Mouse (Mus musculus) cerebellum, adult 9-10 months (tissue): ENCODE results near the gene Fem1a.

Experiments used
- DNase-seq: peaks from one replicate; pipeline ENCODE4 v3.0.0; 2022

Gene Fem1a

DNA sequence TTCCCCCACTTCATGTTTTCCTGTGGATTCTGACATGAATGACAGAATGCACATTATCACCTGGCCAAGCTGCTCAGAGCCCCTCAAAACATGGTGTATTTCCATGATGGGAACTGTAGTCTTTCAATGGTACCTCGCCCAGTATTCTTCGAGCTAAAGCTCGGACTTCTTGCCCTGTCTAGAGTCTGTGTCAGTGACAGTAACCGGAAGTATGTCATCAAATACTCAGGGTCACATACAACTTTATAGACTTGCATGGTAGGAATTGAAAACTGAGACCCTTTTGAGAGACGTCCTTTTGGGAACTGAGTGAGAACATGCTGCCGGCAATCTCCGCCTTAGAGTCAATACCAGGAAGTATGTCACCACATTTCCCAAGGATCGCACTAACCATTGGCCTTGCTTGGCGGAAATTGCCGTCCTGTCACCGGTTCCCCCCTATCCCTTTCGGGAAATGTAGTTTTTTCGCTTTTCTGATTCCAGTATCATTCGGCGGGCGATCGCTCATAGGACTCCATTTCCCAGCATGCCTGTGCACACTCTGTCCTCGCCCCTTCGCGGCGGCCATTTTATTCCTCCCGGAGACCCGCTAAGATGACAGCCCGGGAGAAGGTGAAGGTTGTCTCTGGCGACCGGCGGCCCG lies at the start of gene Fem1a:
Gene Fem1a, plus strand, starts transcription at position 572 of the 643 bp plus-strand sequence.
- peak; percentile 99 for DNase-seq

DNA sequence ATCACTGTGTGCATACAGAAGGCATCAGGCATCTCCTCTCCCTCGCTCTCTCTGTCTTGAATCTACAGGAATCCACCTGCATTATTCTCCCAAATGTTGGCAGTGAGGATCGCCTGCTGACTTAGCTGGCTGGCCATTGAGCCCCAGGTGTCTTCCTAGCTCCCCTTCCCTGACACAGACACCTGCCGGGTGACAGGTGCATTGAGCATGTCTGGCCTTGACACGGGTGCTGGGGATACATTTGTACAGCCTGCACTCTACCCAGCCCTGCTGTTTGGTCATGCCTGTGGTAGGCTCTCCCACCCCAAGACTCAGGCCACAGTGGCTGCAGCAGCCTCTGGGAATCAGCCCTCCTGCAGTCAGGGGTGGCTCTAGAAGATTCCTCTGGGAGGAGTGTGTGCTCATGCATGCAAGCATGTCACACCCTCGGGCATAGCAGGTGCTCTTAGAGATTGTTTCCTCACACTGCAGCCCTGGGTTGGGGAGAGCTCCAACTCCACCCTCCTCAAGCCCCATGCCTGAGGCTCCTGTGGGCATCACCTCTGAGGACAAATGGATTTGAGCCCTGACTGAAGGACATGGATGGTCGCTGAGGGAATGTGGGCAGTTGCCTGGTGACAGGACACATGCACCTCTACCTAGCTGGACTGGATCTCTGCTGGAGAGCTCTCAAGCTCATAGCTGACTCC lies 49.5 kb upstream of the Fem1a start:
- DNase-seq, result no peak

DNA sequence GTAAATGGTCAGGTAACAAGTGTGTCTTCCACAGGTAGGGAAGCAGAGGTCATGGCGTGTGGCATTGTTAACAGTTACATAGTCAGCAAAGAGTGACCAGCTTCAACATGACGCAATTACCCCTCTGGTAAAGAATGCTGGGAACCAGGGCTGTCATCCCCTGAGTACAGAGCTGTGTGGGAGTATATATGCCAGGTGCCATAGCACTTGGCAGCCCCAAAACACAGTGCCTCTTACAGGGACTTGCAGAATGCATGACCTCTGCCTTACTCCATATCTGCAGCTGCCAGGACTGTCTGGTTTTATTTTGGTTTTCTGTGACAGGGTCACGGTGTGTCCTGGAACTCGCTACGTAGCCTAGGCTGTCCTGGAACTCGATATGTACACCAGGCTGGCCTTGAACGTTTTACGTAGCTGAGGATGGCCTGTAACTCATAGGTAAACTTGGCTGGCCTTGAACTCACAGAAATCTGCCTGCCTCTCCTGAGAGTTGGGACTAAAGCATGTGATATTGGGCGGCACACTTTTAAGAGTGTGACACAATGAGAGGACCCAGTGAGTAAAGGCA lies 48.6 kb upstream of the Fem1a start:
- no peak for DNase-seq

DNA sequence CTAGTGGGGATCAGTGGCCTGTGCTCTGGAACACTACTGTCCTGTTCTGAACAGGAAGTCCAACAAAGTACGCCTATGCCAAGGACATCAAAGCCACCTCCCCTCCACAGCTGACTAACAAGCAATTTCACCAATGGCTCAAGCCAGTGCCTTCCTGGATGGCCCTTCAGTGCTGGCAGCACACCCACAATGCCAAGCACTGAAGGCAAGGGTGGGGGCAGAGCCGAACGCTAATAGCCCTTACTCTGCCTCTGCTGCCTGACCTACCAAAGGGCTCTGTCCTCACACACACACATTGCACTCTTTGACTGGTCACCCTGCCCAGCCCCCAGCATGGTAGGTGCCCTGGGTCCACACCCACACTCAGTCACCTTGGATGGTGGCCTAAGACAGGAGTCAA lies 47.8 kb upstream of the Fem1a start:
- DNase-seq, result no peak

DNA sequence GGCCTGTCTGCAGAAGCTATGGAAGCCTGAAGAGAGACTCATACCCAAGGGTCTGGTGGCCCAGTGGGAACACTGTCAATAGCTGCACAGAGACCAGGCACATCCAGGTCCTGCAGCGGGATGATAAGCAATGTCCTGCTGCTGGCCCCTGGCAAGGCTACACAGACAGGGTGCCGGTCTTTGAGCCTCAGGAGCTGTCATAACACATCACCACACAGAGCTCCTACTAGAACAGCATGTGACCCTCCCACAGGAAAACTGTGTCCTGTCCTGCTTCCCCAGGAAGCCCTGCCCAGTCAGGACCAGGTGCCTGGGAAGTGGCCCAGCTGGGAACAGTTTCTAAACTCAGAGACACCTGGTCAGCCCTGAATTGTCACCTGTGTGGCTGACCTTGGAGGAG lies 45.5 kb upstream of the Fem1a start:
- DNase-seq, result no peak

DNA sequence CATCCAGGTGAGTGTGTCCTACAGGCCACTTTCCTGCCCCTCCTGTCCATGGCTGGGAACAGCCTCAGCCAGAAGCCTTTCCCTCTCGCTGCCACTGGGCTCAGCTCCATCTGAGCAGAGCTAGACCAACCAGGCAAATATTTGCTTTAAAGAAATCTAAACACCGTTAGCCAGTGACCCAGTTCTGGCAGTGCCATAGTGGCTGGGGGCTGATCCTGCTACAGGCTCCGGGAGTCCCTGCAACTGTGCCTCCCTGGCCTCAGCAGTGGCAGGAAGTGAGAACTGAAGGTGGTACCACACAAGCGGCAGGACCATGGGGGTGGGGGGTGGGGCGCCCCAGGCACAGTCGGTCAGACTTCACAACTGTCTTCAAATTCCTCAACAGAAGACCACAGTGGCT lies 43.9 kb upstream of the Fem1a start:
- no peak for DNase-seq

DNA sequence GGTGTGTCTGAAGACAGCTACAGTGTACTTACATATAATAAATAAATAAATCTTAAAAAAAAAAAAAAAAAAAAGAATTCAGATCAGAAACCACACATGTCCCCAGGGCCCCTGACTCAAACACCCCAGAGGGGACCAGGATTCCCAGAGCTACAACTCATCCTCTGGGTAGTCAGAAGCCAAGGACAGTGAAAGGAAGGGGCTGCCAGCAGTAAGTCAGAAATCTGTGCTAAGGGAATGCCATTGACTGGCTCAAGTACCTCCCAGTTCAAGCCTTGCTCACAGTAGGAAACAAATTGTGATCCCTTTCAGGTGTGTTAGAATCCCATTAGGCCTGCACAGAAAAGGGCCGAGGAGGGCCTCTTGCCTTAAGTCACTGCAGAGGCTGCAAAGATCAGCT lies 42.4 kb upstream of the Fem1a start:
- DNase-seq, result no peak

DNA sequence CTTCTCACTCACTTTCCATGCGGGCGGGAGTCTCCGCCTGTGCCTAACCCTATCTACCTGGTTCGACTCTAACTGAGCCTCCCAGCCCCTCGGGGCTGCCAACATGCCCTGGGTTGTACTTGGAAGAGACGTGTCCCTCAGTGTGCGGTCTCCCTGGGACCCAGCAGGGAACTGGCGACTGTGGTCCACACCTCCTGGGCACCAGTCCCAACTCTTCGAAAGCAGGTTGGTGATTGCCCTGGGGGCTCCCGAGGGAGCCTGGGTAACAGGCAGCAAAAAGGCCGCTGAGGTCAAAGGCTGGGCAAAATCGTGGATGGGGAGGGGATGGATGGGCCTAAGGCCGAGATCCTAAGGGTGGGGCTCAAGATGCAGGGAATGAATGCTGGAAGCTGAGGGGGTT lies 38.9 kb upstream of the Fem1a start:
- peak; percentile 53 for DNase-seq

DNA sequence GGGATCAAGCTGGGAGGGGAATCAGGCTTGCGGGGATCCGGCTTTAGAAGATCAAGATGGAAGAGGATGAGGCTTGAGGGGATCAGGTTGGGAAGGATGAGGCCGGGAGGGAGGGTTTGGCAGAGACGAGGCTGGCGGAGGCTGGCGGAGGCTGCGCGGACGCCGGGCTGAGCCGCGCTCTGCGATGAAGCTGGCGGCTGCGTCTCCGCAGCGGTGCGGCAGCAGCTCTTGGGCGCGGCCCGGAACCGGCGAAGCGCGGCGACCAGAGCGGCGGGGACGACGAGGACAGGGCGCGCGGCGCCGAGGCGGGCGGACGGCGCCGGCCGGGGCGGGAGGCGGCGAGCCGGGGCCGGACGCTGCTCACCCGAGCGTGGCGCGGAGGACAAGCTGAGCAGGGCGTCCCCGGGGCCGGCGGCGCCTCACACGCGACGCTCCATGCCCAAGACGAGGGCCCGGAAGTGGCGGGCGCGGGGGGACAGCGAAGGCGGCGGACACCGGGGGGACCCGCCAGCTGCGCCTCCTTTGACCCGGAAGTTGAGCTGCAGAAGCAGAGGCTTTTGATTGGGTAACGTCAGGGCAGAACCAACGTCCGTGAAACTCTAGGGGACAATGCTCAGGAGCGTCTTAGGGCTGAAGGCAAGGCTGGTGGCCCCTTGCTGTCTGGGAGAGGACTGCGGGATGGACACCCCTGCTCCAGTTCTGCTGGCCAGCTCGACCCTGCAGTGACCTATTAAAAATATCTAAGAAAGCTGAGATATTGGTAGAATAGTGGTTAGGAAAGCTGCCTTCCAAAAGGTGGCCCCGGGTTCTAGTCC lies 38.0 kb upstream of the Fem1a start, which contains the start of gene Dpp9:
Gene Dpp9, minus strand, starts transcription at position 529 of the 815 bp plus-strand sequence.
- peak; percentile 96 for DNase-seq

DNA sequence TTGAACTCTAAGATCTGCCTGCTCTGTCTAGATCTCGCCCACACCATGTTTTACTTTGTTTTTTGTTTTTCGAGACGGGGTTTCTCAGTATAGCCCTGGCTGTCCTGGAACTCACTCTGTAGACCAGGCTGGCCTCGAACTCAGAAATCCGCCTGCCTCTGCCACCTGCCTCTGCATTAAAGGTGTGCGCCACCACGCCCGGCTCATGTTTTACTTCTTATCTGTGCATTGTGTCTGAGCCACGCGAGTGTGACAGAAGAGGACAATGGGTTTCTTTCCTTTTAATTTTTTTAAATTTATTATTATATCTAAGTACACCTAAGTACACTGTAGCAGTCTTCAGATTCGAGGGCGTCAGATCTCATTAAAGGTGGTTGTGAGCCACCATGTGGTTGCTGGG lies 37.4 kb upstream of the Fem1a start:
- DNase-seq, result peak; percentile 51

DNA sequence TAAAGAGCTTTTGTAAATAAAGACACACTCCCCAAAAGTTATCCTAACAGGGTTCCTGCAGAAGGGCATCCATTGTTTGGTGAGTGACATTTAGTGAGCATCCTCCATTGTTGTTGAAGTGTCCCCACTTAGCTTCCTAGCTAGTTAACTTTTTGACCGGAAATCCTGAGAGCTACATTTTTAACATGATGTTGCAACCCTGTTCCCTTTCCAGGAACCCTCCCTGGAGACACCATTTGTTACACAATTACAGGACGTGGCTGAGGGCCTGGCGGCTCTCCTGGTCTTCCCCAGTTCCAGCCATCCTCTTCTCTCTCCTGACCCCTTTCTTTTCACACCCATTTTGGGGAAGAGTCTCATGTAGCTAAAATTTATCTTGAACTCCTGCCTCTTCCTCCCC lies 36.8 kb upstream of the Fem1a start:
- DNase-seq, result no peak

DNA sequence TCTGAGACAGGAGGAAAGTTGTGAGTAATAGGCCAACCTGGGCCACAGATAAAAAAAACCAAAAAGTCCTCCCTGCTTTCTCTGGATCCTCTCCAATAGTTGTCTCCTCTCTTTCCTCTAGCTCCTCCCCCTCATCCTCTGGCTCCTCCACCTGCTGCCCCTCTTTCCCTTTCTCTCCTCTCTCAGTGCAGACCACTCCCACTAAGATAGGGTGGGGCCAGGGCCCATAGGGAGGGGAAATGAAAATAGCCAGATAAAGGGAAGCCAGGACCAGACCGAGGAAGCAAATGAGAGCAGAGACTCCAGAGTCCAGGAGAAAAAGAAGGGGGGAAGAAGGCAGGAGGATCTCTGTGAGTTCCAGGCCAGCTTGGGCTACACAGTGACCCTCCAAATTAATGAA lies 31.7 kb upstream of the Fem1a start:
- DNase-seq, result no peak

DNA sequence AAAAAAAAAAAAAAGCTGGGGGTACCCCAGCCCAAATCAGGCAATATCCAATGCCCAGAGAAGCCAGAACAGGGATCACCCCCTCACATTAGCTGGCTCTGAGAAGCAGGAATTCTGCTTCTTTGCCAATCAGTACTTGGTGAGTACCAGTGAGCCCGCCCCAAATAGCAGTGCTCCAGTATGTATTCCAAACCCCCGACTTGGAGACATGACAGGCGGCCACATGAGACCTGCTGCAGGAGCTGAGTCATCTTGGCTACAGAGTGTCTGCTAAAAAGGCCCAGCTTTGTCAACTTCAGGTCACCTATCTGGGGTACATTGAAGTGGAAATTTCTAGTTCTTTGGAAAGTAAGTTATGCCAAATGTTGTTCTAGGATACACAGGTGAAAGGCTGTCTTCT lies 30.0 kb upstream of the Fem1a start:
- DNase-seq, result no peak

DNA sequence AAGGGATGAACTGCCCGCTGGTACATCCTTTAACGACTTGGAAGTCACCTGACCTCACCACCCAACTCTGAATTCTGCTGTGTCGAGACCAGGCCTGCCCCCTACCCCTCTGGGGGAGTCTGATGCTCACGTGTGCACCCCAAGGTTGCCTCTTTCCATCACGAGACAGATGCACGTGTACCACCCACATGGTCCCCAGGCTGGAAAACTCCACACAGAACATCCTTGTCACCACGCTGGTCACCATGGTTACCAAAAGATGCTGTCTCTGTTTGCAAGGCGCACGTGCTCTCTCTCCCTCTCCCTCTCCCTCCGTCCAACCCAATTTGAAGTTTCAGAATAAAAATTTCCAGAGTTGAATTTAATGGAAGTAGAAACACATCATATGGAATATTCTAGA lies 26.7 kb upstream of the Fem1a start:
- DNase-seq, result no peak

DNA sequence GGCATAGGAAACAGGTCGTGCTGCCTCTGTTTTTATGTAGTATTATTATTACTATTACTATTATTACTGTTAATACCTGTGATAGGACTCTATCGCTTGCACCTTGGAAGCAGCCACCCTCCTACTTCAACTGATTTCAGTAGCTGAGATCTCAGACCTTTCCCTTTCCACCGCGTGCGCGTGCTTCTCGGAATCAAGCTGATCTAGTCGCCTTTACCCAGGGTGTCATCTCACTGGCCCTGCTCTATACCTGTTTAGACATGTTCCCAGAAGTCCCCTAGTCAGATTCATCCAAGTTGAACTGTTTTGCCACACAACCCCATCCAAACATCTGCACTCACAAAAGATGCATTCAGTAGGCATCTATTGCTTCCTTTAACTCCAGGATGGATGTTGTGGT lies 23.2 kb upstream of the Fem1a start:
- no peak for DNase-seq

DNA sequence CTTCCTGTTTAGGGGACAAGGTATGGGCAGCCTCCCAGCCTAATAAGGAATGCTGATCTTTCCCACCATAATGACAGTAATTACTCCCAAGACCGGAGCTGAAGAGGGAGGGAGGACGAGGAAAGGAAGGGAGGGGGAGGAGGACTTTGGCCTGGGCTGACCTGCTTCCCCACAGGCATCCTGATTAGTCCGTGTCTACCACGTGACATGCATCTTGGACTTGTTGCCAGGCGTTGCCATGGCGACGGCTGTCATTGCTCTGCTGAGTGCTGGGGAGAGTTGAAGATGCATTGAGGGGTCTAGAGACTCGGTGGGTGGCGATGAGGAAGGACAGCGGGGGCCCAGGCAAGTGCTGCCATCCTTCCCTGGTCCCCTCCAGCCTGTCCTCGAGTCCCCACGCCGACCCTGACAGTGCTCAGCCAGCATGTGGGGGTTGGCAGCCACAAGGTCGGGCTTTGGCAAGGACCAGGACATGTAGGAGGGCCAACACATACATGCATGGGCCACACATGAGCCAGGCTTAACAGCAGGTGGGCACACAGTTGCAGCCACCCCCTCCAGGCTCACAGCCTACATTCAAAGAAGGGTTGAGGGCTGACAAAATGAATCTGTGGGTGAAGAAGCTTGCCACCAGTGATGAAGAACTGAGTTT lies 22.7 kb upstream of the Fem1a start:
- DNase-seq, result peak; percentile 95

DNA sequence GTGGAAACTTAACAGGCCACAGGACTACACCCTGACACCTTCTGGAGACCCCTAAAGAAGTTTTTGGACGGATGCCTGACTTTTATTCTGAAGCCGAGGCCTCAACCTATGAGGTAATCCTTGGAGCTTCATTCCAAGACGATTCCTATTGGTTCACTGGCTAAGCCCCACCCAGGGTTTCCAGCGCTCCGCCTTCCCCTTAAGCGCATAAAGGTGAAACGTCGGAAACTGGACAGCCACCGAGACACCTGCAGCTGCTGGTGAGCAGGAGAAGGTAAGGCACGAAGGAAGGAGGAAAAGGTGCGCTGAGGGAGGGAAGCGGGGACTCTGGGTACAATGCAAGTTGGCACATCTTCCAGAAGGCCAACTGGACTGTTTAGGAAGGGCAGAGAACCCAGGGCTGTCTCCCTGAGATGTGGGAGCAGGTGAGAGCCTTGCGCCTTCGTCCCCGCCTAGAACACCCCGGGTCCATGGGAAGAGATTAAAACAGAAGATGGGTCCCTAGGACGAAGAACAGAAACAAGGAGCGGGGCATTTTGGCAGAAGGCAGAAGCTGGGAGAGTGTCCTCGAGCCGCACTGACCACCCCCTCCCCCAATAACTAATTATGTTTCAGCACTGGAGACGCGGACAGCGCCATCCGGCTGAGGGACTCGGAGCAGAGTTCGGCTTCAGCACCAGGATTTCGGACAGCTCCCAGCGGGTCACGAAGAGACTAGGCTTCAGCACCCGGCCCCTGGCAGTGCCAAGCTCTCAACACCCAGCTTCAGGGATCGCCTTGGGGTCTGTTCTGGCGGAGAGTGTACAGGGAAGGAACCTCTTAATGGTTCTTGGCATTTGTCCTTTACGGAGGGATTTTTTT lies 14.8 kb upstream of the Fem1a start:
- peak; percentile 94 for DNase-seq

DNA sequence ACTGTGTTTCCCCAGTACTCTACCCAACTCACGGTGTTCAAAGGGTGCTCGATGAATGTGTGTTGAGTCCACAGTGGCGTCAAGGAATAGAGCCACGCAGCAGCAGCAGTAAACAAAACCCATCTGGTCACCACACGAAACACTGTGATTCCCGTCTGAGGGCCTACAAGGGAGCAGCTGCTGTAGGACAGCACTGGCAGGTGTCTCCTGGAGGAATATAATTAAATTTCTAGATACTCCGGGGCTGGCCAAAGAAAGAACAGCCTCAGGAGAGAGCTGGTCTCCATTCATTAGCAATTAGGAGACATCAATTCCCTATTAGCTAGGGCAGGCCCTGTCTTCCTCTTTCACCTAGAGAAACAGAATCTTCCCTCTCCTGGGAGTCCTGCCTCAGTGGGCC lies 11.0 kb upstream of the Fem1a start:
- DNase-seq, result no peak

DNA sequence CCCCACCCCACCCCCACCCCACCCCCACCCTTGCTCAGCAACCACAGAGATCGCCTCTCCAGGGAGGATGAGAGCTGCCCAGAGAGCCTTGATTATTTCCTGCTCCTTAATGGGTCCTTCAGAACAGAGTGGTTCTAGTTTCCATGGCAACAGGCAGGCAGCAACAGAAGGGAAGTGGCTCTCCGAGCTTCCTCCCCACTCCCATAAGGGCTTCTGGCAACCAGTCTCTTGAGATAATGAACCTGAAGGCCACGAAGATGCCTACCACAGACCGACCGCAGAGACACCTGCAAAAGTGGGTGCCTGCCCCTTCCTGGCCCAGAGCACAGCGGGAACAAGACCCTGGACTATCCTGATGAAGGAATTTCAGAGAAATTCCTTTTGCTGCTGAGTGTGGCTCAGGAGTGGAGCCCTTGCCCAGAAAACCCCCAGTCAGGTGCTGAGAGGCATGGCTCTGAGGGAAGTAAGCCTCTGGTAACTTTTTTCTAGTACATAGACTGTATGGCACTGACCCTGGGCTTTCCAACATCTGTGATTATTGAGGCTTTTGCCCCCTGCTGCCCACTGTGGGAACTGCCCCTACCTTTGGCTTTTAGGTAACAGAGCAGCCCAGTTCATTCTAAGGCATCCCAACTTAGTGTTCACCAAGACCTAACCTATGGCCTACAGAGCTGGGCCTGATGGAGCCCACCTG lies 5.3 kb upstream of the Fem1a start:
- DNase-seq, result peak; percentile 78

DNA sequence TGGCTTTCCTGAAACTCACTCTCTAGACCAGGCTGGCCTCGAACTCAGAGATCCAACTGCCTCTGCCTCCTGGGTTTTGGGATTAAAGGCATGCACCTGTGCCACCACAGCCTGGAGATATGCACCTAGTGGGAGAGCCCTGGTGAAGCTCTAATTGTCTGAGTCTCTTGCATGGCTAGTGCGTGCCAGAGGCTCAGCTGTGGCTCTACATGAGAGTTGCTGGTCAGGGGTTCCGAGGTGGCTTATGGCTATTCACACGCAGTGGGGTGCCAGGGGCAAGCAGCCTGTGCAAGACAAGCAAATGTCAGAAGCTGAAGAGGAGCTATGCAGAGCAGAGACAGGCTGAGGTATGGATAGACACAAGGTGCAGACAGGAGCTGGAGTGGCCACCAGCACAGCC lies 1.9 kb upstream of the Fem1a start:
- peak; percentile 65 for DNase-seq

DNA sequence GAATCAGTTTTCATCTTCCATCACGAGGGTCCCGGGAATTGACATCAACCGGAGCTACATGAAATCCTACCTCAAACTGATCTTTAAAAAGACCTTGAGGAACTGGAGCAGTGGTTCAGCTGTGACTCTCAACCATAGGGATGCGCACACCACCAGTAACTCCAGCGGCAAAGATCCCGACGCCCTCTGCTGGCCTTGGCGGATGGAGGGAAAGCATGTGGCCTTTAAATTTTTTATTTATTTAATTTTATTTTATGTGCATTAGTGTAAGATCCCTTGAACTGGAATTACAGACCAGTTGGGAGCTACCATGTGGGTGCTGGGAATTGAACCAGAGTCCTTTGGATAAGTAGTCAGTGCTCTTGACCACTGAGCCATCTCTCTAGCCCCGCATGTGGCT lies 1.2 kb upstream of the Fem1a start:
- no peak for DNase-seq

DNA sequence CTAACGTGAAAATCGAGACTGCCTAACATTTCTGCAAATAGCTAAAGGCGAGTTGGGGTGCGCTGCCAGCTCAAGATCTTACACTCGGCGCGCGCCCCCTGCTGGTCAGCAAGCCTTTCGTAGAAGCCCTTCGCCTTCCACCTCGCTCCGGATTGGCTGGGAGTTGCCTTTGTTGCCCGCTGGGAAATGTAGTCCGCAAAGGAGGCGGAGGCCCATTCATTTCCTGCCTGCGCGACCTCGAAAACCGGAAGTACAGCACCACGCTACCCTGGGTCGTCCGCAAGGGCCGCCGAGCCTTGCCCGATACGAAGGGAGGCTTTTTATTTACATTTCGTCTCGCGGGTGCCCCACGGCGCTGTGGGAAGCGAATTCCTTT lies 759 bp upstream of the Fem1a start:
- DNase-seq, result peak; percentile 98
